Mouse (Mus musculus) bone marrow macrophage, adult 2 months (primary cell): ENCODE measurements at regions not wholly inside any gene's neighbourhood (a gene's known extent, or its start where the extent isn't known, plus 50 kb on each side); places are given as distances from the start of the nearest gene placed in this dataset.
"Not testable (repeated sequence)": the region's sequence is repeated elsewhere in the genome, so short reads cannot be mapped to it uniquely, and the experiment has no call there.

Experiments
- H3K27ac ChIP-seq: 2 replicates; pipeline ENCODE4 v1.5.1; 2012; ENCODE audit warnings: low read depth, low read length; ENCODE audit not compliant: insufficient read depth
- H3K4me1 ChIP-seq: 2 replicates; pipeline ENCODE4 v1.6.1; 2012; ENCODE audit warnings: low read length; ENCODE audit not compliant: control insufficient read depth, insufficient read depth
- H3K4me3 ChIP-seq: 2 replicates; pipeline ENCODE4 v1.5.1; 2012; ENCODE audit warnings: mild to moderate bottlenecking, low read length, moderate library complexity; ENCODE audit not compliant: insufficient read depth
- CTCF ChIP-seq: IDR thresholded peaks from 2 replicates; pipeline ENCODE4 v1.5.1; 2012; ENCODE audit warnings: low read depth, mild to moderate bottlenecking, low read length, moderate library complexity
- POLR2A ChIP-seq: IDR thresholded peaks from 2 replicates; pipeline ENCODE4 v1.6.1; 2012; ENCODE audit warnings: mild to moderate bottlenecking, low read depth, low read length, borderline replicate concordance

- TF ChIP-seq POLR2A (no peak), CTCF (no peak)
- Histone ChIP-seq H3K4me1 (no peaks in the 10 kb centered on the region), H3K4me3 (no peak overlapping the region), H3K27ac (no peak overlapping the region)
Measured at GRCm38 (mm10) chr1:7388627-7389026, 2580.9 kb downstream of the Gm37988 start.

DNA sequence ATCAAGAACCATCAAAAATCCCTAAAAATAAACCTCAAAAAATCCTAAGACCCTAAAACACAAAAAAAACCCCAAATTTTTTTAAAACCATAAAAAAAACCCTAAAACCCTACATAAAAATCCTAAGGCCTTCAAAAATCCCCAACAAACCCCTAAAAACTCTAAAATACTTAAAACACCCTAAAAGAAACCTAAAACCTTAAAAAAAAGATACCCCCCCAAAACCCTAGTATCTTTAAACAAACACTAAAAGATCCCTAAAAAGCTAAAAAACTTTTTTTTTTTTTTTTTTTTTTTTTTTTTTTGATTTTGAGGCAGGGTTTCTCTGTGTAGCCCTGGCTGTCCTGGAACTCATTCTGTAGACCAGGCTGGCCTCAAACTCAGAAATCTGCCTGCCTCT lies 2585.8 kb downstream of the Gm37988 start:
- Histone ChIP-seq H3K4me3 (no peak overlapping the region), H3K27ac (no peak overlapping the region), H3K4me1 (peaks cover 3% of the 10 kb centered on the region; the same call in 1 of the 2 replicates)
- TF ChIP-seq CTCF (no peak), POLR2A (no peak)

DNA sequence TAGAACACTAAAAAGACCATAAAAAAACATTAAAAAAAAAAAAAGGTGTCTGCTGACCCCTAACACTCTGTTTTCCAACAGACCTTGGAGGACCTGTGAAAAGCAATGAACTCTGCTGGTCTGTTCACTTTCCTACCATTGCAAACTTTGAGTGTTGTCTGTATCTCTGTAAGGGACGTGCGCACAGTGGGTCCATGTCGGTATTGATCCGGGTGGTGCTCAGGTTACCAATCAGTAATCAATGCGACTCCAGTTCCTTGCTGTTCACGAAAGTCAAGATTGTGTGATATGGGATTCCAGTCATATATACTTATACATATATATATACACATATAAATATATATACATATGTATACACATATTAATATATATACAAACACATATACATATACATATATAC lies 2586.5 kb downstream of the Gm37988 start:
- Histone ChIP-seq H3K4me1 (peaks cover 3% of the 10 kb centered on the region; the same call in 1 of the 2 replicates), H3K27ac (no peak overlapping the region), H3K4me3 (no peak overlapping the region)
- TF ChIP-seq POLR2A (no peak), CTCF (no peak)

GRCm38 (mm10) chr1:7395527-7395926 lies 2587.8 kb downstream of the Gm37988 start:
- Histone ChIP-seq H3K27ac (peak overlapping the region; percentile 21; the same call in 1 of the 2 replicates), H3K4me1 (peaks cover 3% of the 10 kb centered on the region; the same call in 1 of the 2 replicates), H3K4me3 (no peak overlapping the region)
- TF ChIP-seq POLR2A: no peak
- no peak for TF ChIP-seq CTCF

- TF ChIP-seq POLR2A (no peak), CTCF (peak; percentile 89)
Measured at GRCm38 (mm10) chr1:7396867-7397806, 2589.4 kb downstream of the Gm37988 start.

GRCm38 (mm10) chr1:7397807-7398446 lies 2590.2 kb downstream of the Gm37988 start:
- Histone ChIP-seq H3K27ac (peak overlapping the region; percentile 71), H3K4me3 (peak overlapping the region; percentile 97), H3K4me1 (peaks cover 3% of the 10 kb centered on the region; the same call in 1 of the 2 replicates)
- peak; percentile 55 for TF ChIP-seq CTCF
- TF ChIP-seq POLR2A: no peak

More at GRCm38 (mm10) chr1:7396867-7397806, 2589.4 kb downstream of the Gm37988 start:
- Histone ChIP-seq H3K4me3 (peak overlapping the region; percentile 97), H3K4me1 (peaks cover 3% of the 10 kb centered on the region; the same call in 1 of the 2 replicates), H3K27ac (peak overlapping the region; percentile 71)

- TF ChIP-seq POLR2A (no peak), CTCF (no peak)
- H3K4me3 ChIP-seq: peak overlapping the region; percentile 64
- H3K4me1 ChIP-seq: peaks cover 3% of the 10 kb centered on the region; the same call in 1 of the 2 replicates
- H3K27ac ChIP-seq: no peak overlapping the region
Measured at GRCm38 (mm10) chr1:7398678-7399218, 2591.1 kb downstream of the Gm37988 start.

- not testable (repeated sequence) for H3K27ac ChIP-seq, H3K4me1 ChIP-seq, H3K4me3 ChIP-seq
Measured at GRCm38 (mm10) chr1:7405651-7406050, 2598.0 kb downstream of the Gm37988 start.

- Histone ChIP-seq H3K4me3 (no peak overlapping the region), H3K4me1 (no peaks in the 10 kb centered on the region), H3K27ac (no peak overlapping the region)
- TF ChIP-seq POLR2A (no peak), CTCF (no peak)
Measured at GRCm38 (mm10) chr1:7414444-7414843, 2606.8 kb downstream of the Gm37988 start.
